Mouse (Mus musculus): ENCODE measurements at regions not wholly inside any gene's neighbourhood (a gene's known extent, or its start where the extent isn't known, plus 50 kb on each side); places are given as distances from the start of the nearest gene placed in this dataset.

DNA sequence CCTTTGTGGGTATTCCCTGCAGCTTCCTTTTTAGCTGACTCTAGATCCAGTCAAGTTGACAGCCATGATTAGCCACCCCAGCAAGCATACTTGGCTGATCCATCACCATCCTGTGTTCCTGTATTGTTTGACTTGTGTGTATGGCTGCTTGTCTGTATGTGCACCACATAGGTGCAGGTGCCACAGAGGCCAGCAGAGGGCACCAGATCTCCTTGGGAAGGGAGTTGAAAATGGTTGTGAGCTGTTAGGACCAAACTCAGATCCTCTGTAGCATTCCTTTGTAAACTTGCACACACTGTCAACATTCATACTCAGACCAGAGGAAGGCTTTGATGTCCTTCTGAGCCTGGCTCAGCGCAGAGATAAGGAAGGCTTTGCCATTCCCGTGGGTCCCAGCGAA, 169.0 kb upstream of the Sfswap start:
- H3K36me3 ChIP-seq (ENCODE audit: insufficient read depth, low read length), result no peaks in the 10 kb centered on the region
- WGBS, result 83% methylated on average over 3 of the region's 3 CpGs
- TF ChIP-seq EP300 (IDR thresholded peaks at IDR 0.05), result no peak
- TF ChIP-seq CTCF (IDR thresholded peaks at IDR 0.05), result no peak
- no peak overlapping the region for H3K4me2 ChIP-seq (replicated peaks; ENCODE audit: low read depth, low read length)
- no peak overlapping the region for H3K4me3 ChIP-seq (ENCODE audit: low read depth, low read length)
- no peaks in the 10 kb centered on the region for H3K27me3 ChIP-seq (replicated peaks; ENCODE audit: insufficient read depth, low read length)
- ATAC-seq, result no peak
- DNase-seq (ENCODE audit: low spot score), result no peak
- no peaks in the 10 kb centered on the region for H3K9me3 ChIP-seq (ENCODE audit: low read length)
- H3K27ac ChIP-seq (ENCODE audit: low read length), result no peak overlapping the region
- no peaks in the 10 kb centered on the region for H3K4me1 ChIP-seq (ENCODE audit: insufficient read depth, low read depth, low read length)
- H3K9ac ChIP-seq (replicated peaks; ENCODE audit: low read depth), result no peak overlapping the region

DNA sequence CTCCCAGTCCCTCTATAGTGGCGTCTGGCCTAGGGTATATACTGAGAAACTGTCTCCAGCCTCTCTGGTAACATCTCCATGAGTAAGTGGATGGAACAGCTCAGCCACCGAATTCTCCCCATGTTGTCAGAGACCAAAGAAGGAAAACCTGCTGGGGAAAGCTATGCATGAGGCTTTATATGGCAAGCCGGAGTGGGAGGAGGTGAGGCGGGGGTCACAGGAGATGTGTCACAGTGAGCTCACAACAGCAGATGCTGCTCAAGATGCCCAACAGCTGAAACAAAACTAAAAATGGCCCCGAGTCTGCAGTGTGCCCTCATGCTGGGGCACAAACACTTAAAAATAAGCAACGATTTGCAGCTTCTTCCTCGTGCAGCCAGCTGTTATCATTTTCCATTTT, 162.5 kb upstream of the Sfswap start:
- no peak overlapping the region for H3K27ac ChIP-seq (ENCODE audit: low read length)
- no peak overlapping the region for H3K9ac ChIP-seq (replicated peaks; ENCODE audit: low read depth)
- no peaks in the 10 kb centered on the region for H3K9me3 ChIP-seq (ENCODE audit: low read length)
- H3K4me3 ChIP-seq (ENCODE audit: low read depth, low read length), result no peak overlapping the region
- no peak overlapping the region for H3K4me2 ChIP-seq (replicated peaks; ENCODE audit: low read depth, low read length)
- WGBS, result 51% methylated on average over 7 of the region's 7 CpGs
- TF ChIP-seq CTCF (IDR thresholded peaks at IDR 0.05) (no peak), EP300 (IDR thresholded peaks at IDR 0.05) (no peak)
- no peak for ATAC-seq
- no peaks in the 10 kb centered on the region for H3K27me3 ChIP-seq (replicated peaks; ENCODE audit: insufficient read depth, low read length)
- no peaks in the 10 kb centered on the region for H3K4me1 ChIP-seq (ENCODE audit: insufficient read depth, low read depth, low read length)
- DNase-seq (ENCODE audit: low spot score), result no peak
- H3K36me3 ChIP-seq (ENCODE audit: insufficient read depth, low read length), result no peaks in the 10 kb centered on the region

DNA sequence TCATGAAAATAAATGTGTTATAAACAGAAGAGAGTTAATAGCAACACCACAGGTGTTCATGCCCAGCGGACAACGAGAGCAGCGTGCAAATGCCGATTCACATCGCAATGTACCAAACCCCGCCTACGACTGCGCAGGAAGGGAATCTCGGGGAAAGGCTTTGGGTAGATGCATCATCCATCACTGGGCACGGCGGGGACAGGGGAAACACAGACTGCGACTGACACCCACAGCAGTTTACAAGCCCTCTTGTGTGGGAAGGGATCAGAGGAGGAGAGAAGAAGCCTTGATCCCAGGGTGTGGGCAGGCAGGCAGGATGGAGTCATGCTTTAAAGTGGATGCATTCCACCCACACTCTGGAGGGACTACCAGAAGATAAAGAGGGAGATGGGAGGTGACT, 157.0 kb upstream of the Sfswap start:
- no peak for ATAC-seq
- H3K4me2 ChIP-seq (replicated peaks; ENCODE audit: low read depth, low read length), result no peak overlapping the region
- no peak for TF ChIP-seq EP300 (IDR thresholded peaks at IDR 0.05)
- TF ChIP-seq CTCF (IDR thresholded peaks at IDR 0.05), result no peak
- no peak for DNase-seq (ENCODE audit: low spot score)
- no peaks in the 10 kb centered on the region for H3K4me1 ChIP-seq (ENCODE audit: insufficient read depth, low read depth, low read length)
- H3K36me3 ChIP-seq (ENCODE audit: insufficient read depth, low read length), result no peaks in the 10 kb centered on the region
- no peaks in the 10 kb centered on the region for H3K27me3 ChIP-seq (replicated peaks; ENCODE audit: insufficient read depth, low read length)
- 65% methylated on average over 12 of the region's 12 CpGs for WGBS
- no peak overlapping the region for H3K27ac ChIP-seq (ENCODE audit: low read length)
- H3K9ac ChIP-seq (replicated peaks; ENCODE audit: low read depth), result no peak overlapping the region
- no peaks in the 10 kb centered on the region for H3K9me3 ChIP-seq (ENCODE audit: low read length)
- no peak overlapping the region for H3K4me3 ChIP-seq (ENCODE audit: low read depth, low read length)

DNA sequence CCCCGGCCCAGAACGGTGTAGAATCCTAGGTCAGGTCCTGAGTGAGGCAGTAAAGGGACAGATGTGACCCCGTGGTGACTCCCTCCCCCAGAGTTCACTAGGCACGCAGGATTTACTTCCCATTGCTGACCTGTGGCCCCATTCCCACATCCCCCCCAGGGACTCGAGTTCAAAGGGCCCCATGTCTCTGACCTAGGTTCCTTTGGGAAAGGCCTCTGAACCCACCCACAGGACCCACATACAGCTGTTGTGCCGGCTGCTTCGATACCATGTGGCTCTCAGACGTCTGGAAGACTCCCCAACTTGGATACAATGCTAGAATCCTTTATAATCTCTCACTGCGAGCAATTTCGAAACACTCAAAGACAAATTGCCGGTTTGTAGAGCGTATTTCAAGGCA, 151.0 kb upstream of the Sfswap start:
- Histone ChIP-seq H3K9ac (replicated peaks; ENCODE audit: low read depth) (no peak overlapping the region), H3K27me3 (replicated peaks; ENCODE audit: insufficient read depth, low read length) (no peaks in the 10 kb centered on the region), H3K4me1 (ENCODE audit: insufficient read depth, low read depth, low read length) (no peaks in the 10 kb centered on the region), H3K9me3 (ENCODE audit: low read length) (no peaks in the 10 kb centered on the region), H3K4me2 (replicated peaks; ENCODE audit: low read depth, low read length) (no peak overlapping the region), H3K4me3 (ENCODE audit: low read depth, low read length) (no peak overlapping the region), H3K27ac (ENCODE audit: low read length) (no peak overlapping the region), H3K36me3 (ENCODE audit: insufficient read depth, low read length) (no peaks in the 10 kb centered on the region)
- WGBS, result 62% methylated on average over 12 of the region's 12 CpGs
- DNase-seq (ENCODE audit: low spot score) (no peak), ATAC-seq (no peak)
- TF ChIP-seq EP300 (IDR thresholded peaks at IDR 0.05) (no peak), CTCF (IDR thresholded peaks at IDR 0.05) (no peak)

DNA sequence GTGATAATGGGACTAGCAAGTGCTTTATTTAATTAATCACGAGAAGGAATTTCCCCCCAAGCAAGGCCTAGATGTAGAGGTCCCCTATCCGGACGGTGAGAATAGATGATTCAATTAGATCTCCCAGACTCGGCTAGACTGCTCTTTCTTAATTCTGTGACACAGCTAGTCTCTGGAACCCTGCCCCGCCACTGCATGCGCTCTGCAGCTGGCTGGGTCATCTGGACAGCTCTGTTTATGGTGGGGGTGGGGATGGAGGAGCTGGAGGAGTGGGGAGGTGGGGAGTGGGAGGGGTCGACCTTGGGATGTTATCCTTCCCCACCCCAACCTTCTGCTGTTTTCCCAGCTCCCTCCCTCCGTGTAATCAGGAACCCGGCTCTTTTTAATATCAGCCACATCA, 147.5 kb upstream of the Sfswap start:
- DNase-seq (ENCODE audit: low spot score) (no peak), ATAC-seq (no peak)
- Histone ChIP-seq H3K27me3 (replicated peaks; ENCODE audit: insufficient read depth, low read length) (no peaks in the 10 kb centered on the region), H3K27ac (ENCODE audit: low read length) (no peak overlapping the region), H3K36me3 (ENCODE audit: insufficient read depth, low read length) (no peaks in the 10 kb centered on the region), H3K4me3 (ENCODE audit: low read depth, low read length) (no peak overlapping the region), H3K9me3 (ENCODE audit: low read length) (no peaks in the 10 kb centered on the region), H3K4me2 (replicated peaks; ENCODE audit: low read depth, low read length) (no peak overlapping the region), H3K9ac (replicated peaks; ENCODE audit: low read depth) (no peak overlapping the region), H3K4me1 (ENCODE audit: insufficient read depth, low read depth, low read length) (no peaks in the 10 kb centered on the region)
- no peak for TF ChIP-seq CTCF (IDR thresholded peaks at IDR 0.05)
- whole genome bisulfite sequencing, result 18% methylated on average over 9 of the region's 9 CpGs

DNA sequence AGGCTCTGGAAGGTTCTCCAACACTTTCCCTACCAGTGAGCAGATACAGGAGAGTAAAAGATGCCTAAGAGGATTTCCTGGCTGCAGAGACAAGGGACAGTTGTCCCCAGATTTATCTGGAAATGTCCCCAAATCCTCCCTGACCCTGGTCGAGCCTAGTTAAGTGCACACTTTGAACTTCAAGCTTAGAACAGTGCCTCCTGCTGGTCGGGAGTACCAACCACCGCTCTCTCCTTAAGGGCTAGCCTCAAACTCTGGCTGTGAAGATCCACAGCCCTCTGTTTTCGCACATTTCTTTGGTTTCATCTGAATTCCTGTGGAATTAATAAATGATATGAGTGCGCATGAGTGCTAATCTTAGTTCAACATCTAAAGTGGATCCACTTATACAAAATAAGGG, 146.1 kb upstream of the Sfswap start:
- no peak overlapping the region for H3K27ac ChIP-seq (ENCODE audit: low read length)
- H3K9me3 ChIP-seq (ENCODE audit: low read length), result no peaks in the 10 kb centered on the region
- H3K36me3 ChIP-seq (ENCODE audit: insufficient read depth, low read length), result no peaks in the 10 kb centered on the region
- DNase-seq (ENCODE audit: low spot score) (no peak), ATAC-seq (no peak)
- H3K9ac ChIP-seq (replicated peaks; ENCODE audit: low read depth), result no peak overlapping the region
- no peak overlapping the region for H3K4me3 ChIP-seq (ENCODE audit: low read depth, low read length)
- peak; percentile 43 for TF ChIP-seq CTCF (IDR thresholded peaks at IDR 0.05)
- TF ChIP-seq EP300 (IDR thresholded peaks at IDR 0.05), result no peak
- 81% methylated on average over 5 of the region's 5 CpGs for WGBS
- no peaks in the 10 kb centered on the region for H3K27me3 ChIP-seq (replicated peaks; ENCODE audit: insufficient read depth, low read length)
- no peak overlapping the region for H3K4me2 ChIP-seq (replicated peaks; ENCODE audit: low read depth, low read length)
- H3K4me1 ChIP-seq (ENCODE audit: insufficient read depth, low read depth, low read length), result no peaks in the 10 kb centered on the region

DNA sequence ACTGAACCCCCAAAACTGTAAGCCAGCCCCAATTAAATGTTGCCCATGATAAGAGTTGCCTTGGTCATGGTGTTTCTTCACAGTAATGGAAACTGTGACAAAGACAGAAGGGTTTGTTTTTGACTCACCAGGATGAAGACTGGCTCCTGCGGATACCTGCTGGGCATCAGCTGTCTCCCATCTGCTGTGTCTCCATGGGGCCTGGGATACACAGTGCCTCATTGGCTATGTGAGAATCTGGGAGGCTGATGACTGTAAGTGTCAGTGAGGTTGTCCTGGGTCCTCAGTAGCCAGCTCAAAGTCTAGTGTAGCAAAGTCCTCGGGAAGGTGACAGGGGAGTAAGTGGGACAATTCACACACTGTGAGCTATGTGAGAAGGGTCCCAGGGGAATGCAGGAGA, 139.5 kb upstream of the Sfswap start:
- H3K9ac ChIP-seq (replicated peaks; ENCODE audit: low read depth), result no peak overlapping the region
- TF ChIP-seq EP300 (IDR thresholded peaks at IDR 0.05) (no peak), CTCF (IDR thresholded peaks at IDR 0.05) (no peak)
- no peak overlapping the region for H3K27ac ChIP-seq (ENCODE audit: low read length)
- H3K36me3 ChIP-seq (ENCODE audit: insufficient read depth, low read length), result no peaks in the 10 kb centered on the region
- 67% methylated on average over 2 of the region's 2 CpGs for WGBS
- H3K27me3 ChIP-seq (replicated peaks; ENCODE audit: insufficient read depth, low read length), result no peaks in the 10 kb centered on the region
- no peaks in the 10 kb centered on the region for H3K4me1 ChIP-seq (ENCODE audit: insufficient read depth, low read depth, low read length)
- ATAC-seq (no peak), DNase-seq (ENCODE audit: low spot score) (no peak)
- no peak overlapping the region for H3K4me3 ChIP-seq (ENCODE audit: low read depth, low read length)
- H3K4me2 ChIP-seq (replicated peaks; ENCODE audit: low read depth, low read length), result no peak overlapping the region
- no peaks in the 10 kb centered on the region for H3K9me3 ChIP-seq (ENCODE audit: low read length)

Data from lung, postnatal 0 days (tissue).